Mouse (Mus musculus): ENCODE measurements around the gene Pmepa1. TPM values are rescaled to one million over a fixed set of nuclear protein-coding genes. Genes with fewer than 3 reads are reported as not detected.

Gene Pmepa1
- polyA plus RNA-seq, 1 experiment from 2014 or later: 12.0 TPM

DNA sequence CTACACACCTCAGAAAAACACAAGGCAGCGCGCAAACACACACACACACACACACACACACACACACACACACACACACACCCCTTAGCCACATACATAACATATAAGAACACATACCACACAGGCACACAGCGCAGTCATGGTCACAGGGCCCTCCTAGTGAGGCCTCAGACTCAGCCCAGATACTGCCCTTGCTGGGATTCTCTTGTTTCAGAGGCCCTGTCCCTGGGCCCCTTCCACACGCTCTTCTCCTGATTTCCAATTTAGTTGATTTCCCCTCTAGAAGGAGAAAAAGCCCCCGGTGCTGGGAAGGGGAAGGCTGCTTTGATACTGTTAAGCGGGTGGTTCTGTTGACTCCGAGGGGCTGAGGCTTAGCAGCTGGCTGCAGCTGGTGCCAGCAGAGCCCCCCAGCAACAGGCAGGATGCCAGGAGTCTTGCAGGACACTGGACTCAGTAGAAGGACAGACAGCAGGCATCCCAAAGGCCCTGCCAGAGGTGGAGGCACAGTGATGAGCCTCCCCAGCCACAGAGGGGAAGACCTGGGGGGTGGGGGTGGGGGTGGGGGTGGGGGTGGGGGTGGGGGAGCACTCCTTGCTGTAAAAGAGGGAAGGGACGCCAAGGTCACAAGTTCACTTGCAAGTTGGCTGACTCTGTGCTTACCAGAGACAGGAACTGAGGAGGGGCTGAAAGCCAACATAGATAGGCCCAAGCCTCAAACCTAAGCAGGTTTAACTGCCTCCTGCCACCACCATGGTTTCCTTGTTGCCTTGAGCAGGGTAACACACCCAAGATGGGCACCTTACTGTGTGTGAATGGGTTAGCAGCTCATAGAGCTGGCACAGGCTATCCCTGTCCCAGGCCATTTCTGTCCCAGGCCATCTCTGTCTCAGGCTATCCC, 40.6 kb downstream of the Pmepa1 start:
- WGBS: 33% methylated on average over 8 of the region's 8 CpGs
- peak; percentile 41 for ATAC-seq (replicated peaks; ENCODE audit: low FRiP score, low TSS enrichment, low read depth)
- Histone ChIP-seq H3K4me2 (ENCODE audit: low read length) (no peak overlapping the region), H3K27me3 (replicated peaks; ENCODE audit: control insufficient read depth, insufficient read depth, low read length) (no peaks in the 10 kb centered on the region), H3K4me1 (replicated peaks; ENCODE audit: control insufficient read depth, insufficient read depth, low read length) (peaks cover 62% of the 10 kb centered on the region), H3K9me3 (ENCODE audit: control insufficient read depth, low read length) (no peaks in the 10 kb centered on the region), H3K27ac (ENCODE audit: low read depth) (peak overlapping the region; percentile 69), H3K4me3 (ENCODE audit: low read depth, low read length) (no peak overlapping the region), H3K9ac (ENCODE audit: low read length) (no peak overlapping the region), H3K36me3 (ENCODE audit: control insufficient read depth, insufficient read depth, low read length) (peaks cover 35% of the 10 kb centered on the region)
- peak; percentile 84 for DNase-seq (ENCODE audit: low spot score)

DNA sequence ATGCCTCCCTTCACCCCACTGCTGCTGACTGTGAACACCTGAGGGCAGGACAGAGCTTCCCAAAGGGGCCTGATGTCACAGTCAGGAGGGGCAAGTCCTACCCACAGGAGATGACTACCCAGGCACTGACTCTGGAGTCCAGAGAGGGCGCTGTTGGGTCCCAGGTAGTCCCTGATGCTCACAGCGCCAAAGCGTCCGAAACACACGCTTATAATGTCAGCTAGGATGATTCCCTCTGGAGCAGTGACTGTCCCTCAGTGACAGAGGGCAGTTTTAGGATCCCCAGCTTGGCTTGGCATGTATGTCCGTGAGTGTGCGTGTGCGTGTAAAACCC, 43.6 kb downstream of the Pmepa1 start:
- Histone ChIP-seq H3K4me2 (ENCODE audit: low read length) (no peak overlapping the region), H3K4me1 (replicated peaks; ENCODE audit: control insufficient read depth, insufficient read depth, low read length) (peaks cover 52% of the 10 kb centered on the region), H3K9ac (ENCODE audit: low read length) (no peak overlapping the region), H3K36me3 (ENCODE audit: control insufficient read depth, insufficient read depth, low read length) (peaks cover 55% of the 10 kb centered on the region), H3K4me3 (ENCODE audit: low read depth, low read length) (no peak overlapping the region), H3K9me3 (ENCODE audit: control insufficient read depth, low read length) (no peaks in the 10 kb centered on the region), H3K27ac (ENCODE audit: low read depth) (no peak overlapping the region), H3K27me3 (replicated peaks; ENCODE audit: control insufficient read depth, insufficient read depth, low read length) (no peaks in the 10 kb centered on the region)
- no peak for ATAC-seq (replicated peaks; ENCODE audit: low FRiP score, low TSS enrichment, low read depth)
- 87% methylated on average over 8 of the region's 8 CpGs for WGBS
- DNase-seq (ENCODE audit: low spot score): no peak

DNA sequence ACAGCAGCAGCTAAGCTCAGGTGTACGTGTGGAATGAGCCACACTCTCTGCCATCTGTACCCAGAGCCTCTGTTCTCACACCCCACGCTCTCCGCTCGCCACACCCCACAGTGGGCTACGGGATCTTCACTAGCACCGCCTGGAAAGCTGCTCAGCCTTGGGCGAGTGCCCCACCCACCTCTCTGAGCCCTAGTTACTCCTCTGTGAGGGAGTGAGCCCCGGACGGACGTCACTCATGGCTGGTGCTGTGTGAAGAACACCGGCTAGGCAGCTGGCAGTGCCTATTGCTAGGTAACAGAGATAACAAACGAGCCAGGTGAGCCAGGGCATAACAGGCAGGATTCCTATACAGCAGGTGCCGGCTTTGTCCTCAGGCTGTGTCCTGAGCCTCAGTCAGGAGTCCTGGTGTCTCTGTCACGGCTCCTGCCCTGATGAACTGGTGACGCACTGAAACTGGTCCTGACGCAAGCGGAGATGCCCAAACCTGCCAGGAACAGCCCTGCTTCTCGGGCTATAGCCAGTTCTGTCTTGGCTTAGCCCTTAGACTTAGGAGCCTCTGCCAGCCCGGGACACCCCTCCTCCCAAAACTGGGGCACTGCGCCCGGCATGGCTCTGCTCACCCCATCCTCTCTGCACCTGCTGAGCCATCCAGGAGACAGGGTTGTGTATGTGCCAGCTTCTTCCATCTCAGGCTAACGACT, 44.1 kb downstream of the Pmepa1 start:
- H3K4me3 ChIP-seq (ENCODE audit: low read depth, low read length): no peak overlapping the region
- H3K4me2 ChIP-seq (ENCODE audit: low read length): no peak overlapping the region
- DNase-seq (ENCODE audit: low spot score): no peak
- H3K9me3 ChIP-seq (ENCODE audit: control insufficient read depth, low read length): no peaks in the 10 kb centered on the region
- H3K27ac ChIP-seq (ENCODE audit: low read depth): no peak overlapping the region
- no peak for ATAC-seq (replicated peaks; ENCODE audit: low FRiP score, low TSS enrichment, low read depth)
- peaks cover 49% of the 10 kb centered on the region for H3K4me1 ChIP-seq (replicated peaks; ENCODE audit: control insufficient read depth, insufficient read depth, low read length)
- peaks cover 59% of the 10 kb centered on the region for H3K36me3 ChIP-seq (ENCODE audit: control insufficient read depth, insufficient read depth, low read length)
- H3K27me3 ChIP-seq (replicated peaks; ENCODE audit: control insufficient read depth, insufficient read depth, low read length): no peaks in the 10 kb centered on the region
- H3K9ac ChIP-seq (ENCODE audit: low read length): no peak overlapping the region
- 84% methylated on average over 22 of the region's 22 CpGs for WGBS

DNA sequence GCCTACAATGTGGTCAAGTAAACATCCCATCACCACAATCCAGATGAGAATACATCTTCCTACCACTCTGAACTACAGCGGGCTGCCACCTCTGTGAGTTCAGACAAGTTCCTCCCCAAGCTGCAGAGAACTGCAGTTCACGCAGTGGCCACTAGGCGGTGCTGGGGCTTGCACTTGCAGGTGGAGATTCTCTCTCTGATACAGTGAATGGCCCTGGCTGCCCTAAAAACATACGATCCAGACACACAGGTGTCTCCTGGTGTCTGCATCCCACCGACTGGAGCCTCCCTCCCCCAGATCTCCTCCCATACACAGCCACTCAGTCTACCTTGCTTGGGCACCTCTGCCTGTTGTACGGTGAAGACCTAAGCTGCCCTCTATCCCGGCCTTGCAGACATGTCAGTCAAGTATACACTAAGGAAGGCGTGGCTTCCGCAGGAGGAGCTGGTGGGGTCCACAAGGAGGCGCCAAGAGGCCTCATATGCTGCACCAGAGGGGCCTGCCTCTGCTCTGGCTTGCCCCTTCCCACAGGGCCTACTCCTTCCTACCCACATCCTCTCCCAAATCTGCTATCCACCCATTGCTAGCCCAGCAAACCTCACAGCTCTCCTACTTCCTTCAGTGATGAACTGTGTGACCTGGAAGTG, 46.6 kb downstream of the Pmepa1 start:
- ATAC-seq (replicated peaks; ENCODE audit: low FRiP score, low TSS enrichment, low read depth): peak; percentile 79
- Histone ChIP-seq H3K4me2 (ENCODE audit: low read length) (no peak overlapping the region), H3K9ac (ENCODE audit: low read length) (no peak overlapping the region), H3K27ac (ENCODE audit: low read depth) (no peak overlapping the region), H3K27me3 (replicated peaks; ENCODE audit: control insufficient read depth, insufficient read depth, low read length) (no peaks in the 10 kb centered on the region), H3K4me1 (replicated peaks; ENCODE audit: control insufficient read depth, insufficient read depth, low read length) (peaks cover 33% of the 10 kb centered on the region), H3K36me3 (ENCODE audit: control insufficient read depth, insufficient read depth, low read length) (peaks cover 76% of the 10 kb centered on the region), H3K4me3 (ENCODE audit: low read depth, low read length) (no peak overlapping the region), H3K9me3 (ENCODE audit: control insufficient read depth, low read length) (no peaks in the 10 kb centered on the region)
- peak; percentile 99 for DNase-seq (ENCODE audit: low spot score)
- 8% methylated on average over 10 of the region's 10 CpGs for WGBS

DNA sequence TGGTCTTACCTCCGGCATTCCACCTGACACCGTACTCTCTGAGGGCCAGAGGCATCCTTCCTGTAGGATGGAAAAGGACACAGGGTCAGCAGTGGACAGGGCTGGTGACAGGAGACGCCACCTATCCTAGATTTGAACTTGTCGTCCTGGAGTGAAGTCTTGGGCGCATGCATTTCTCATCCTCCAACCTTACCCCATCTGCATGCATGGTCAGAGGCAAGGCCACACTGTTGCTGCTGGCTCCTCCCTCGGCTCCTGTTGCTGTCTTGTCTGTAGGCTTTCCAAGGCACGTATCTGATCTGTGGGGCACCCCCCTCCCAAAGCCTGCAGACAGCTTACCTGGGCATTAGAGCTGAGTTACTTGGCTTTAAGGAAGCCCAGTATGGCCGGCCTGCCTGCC, 47.8 kb downstream of the Pmepa1 start:
- ATAC-seq (replicated peaks; ENCODE audit: low FRiP score, low TSS enrichment, low read depth) (no peak), DNase-seq (ENCODE audit: low spot score) (no peak)
- Histone ChIP-seq H3K27me3 (replicated peaks; ENCODE audit: control insufficient read depth, insufficient read depth, low read length) (no peaks in the 10 kb centered on the region), H3K4me3 (ENCODE audit: low read depth, low read length) (no peak overlapping the region), H3K4me2 (ENCODE audit: low read length) (no peak overlapping the region), H3K4me1 (replicated peaks; ENCODE audit: control insufficient read depth, insufficient read depth, low read length) (peaks cover 22% of the 10 kb centered on the region), H3K36me3 (ENCODE audit: control insufficient read depth, insufficient read depth, low read length) (peaks cover 73% of the 10 kb centered on the region), H3K9me3 (ENCODE audit: control insufficient read depth, low read length) (no peaks in the 10 kb centered on the region), H3K9ac (ENCODE audit: low read length) (no peak overlapping the region), H3K27ac (ENCODE audit: low read depth) (no peak overlapping the region)
- WGBS: 78% methylated on average over 8 of the region's 8 CpGs

DNA sequence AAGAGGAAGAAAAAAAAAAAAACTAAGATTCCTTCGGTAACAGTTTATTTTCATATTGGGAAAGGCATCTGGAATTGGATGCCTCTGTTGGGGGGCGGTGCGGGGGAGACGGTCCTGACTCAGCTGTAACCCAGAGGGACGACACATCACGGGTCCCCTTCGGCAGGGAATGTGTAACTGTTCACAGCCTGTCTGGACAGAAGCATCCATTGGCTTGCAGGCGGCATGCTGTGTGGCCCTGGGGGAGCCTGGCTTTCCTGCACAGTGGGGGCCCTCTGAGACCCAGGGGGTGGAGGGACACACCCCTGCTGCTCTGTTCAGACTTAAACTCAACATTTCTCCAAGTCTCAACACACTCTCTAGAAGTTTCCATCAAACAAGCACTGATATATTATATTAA, 49.5 kb downstream of the Pmepa1 start:
- no peak overlapping the region for H3K4me2 ChIP-seq (ENCODE audit: low read length)
- 0 out of 2 replicates have a peak overlapping the region, but pooled peaks have one; percentile 12 for H3K27ac ChIP-seq (ENCODE audit: low read depth)
- no peaks in the 10 kb centered on the region for H3K9me3 ChIP-seq (ENCODE audit: control insufficient read depth, low read length)
- peaks cover 55% of the 10 kb centered on the region for H3K36me3 ChIP-seq (ENCODE audit: control insufficient read depth, insufficient read depth, low read length)
- ATAC-seq (replicated peaks; ENCODE audit: low FRiP score, low TSS enrichment, low read depth) (no peak), DNase-seq (ENCODE audit: low spot score) (no peak)
- H3K4me1 ChIP-seq (replicated peaks; ENCODE audit: control insufficient read depth, insufficient read depth, low read length): peaks cover 17% of the 10 kb centered on the region
- 75% methylated on average over 8 of the region's 8 CpGs for WGBS
- no peaks in the 10 kb centered on the region for H3K27me3 ChIP-seq (replicated peaks; ENCODE audit: control insufficient read depth, insufficient read depth, low read length)
- no peak overlapping the region for H3K9ac ChIP-seq (ENCODE audit: low read length)
- H3K4me3 ChIP-seq (ENCODE audit: low read depth, low read length): no peak overlapping the region

DNA sequence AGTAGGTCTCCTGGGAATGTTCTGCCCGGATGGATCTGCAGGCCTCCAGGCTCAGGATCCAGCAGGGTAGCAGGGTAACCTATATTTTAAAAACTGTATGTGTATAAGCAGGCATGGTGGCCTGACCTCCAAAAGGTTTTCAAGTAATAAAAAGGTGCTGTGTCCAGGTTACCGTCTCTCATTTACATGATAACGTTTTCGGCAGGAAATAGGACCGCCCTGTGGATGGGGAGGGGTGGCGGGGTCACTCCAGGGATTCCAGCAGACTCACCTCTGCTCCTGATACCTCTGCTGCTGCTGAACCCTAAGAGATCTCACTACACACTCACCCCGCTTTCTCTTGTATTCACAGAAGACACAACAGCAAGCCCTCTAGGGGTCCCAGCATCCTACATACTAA, 50.4 kb downstream of the Pmepa1 start:
- Histone ChIP-seq H3K4me2 (ENCODE audit: low read length) (no peak overlapping the region), H3K9me3 (ENCODE audit: control insufficient read depth, low read length) (no peaks in the 10 kb centered on the region), H3K4me3 (ENCODE audit: low read depth, low read length) (no peak overlapping the region), H3K27ac (ENCODE audit: low read depth) (no peak overlapping the region), H3K27me3 (replicated peaks; ENCODE audit: control insufficient read depth, insufficient read depth, low read length) (no peaks in the 10 kb centered on the region), H3K4me1 (replicated peaks; ENCODE audit: control insufficient read depth, insufficient read depth, low read length) (peaks cover 17% of the 10 kb centered on the region), H3K36me3 (ENCODE audit: control insufficient read depth, insufficient read depth, low read length) (peaks cover 46% of the 10 kb centered on the region), H3K9ac (ENCODE audit: low read length) (no peak overlapping the region)
- ATAC-seq (replicated peaks; ENCODE audit: low FRiP score, low TSS enrichment, low read depth) (no peak), DNase-seq (ENCODE audit: low spot score) (no peak)
- 70% methylated on average over 7 of the region's 7 CpGs for WGBS

DNA sequence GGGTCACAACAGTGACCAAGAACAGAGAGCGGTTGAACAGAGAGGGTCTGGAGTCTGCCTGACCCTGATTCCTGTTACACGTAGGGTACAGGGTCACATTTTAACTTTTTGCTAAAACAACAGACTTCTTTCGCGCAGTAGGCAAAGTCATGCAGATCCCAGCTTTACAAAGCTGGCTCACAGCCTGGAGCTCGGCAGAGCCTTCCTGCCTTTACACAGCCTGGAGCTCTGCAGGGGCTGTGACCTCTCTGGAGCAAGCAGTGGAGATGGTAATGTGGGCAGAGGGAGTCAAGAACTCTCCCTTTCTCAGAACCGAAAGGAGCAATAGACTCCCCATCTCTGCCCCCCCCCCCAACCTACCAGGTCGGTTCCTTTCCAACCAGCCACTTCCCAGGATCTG, 51.5 kb downstream of the Pmepa1 start:
- ATAC-seq (replicated peaks; ENCODE audit: low FRiP score, low TSS enrichment, low read depth) (no peak), DNase-seq (ENCODE audit: low spot score) (no peak)
- H3K36me3 ChIP-seq (ENCODE audit: control insufficient read depth, insufficient read depth, low read length): peaks cover 40% of the 10 kb centered on the region
- WGBS: 60% methylated on average over 7 of the region's 7 CpGs
- H3K4me1 ChIP-seq (replicated peaks; ENCODE audit: control insufficient read depth, insufficient read depth, low read length): peaks cover 14% of the 10 kb centered on the region
- H3K9ac ChIP-seq (ENCODE audit: low read length): no peak overlapping the region
- no peaks in the 10 kb centered on the region for H3K27me3 ChIP-seq (replicated peaks; ENCODE audit: control insufficient read depth, insufficient read depth, low read length)
- H3K9me3 ChIP-seq (ENCODE audit: control insufficient read depth, low read length): no peaks in the 10 kb centered on the region
- no peak overlapping the region for H3K4me2 ChIP-seq (ENCODE audit: low read length)
- H3K27ac ChIP-seq (ENCODE audit: low read depth): no peak overlapping the region
- no peak overlapping the region for H3K4me3 ChIP-seq (ENCODE audit: low read depth, low read length)
